Mouse (Mus musculus) limb, embryonic 12.5 days (tissue): Measurements from ENCODE around the gene Ptpn13. TPM values are rescaled to one million over a fixed set of nuclear protein-coding genes. Genes with fewer than 3 reads are reported as not detected.

Experiments
- ATAC-seq: fragments of 200-750 bp; cut with Nextera tagmentation; 2 replicates; pipeline ENCODE4 v1.8.0; 2017; ENCODE audit warnings: low read depth, moderate TSS enrichment; ENCODE audit not compliant: insufficient number of reproducible peaks, insufficient read depth, low FRiP score, low TSS enrichment
- H3K27ac ChIP-seq: fragments of 300-500 bp; sonication (generic); 2 replicates; pipeline ENCODE4 v1.5.1; 2016; ENCODE audit warnings: mild to moderate bottlenecking, moderate library complexity
- H3K27me3 ChIP-seq: fragments of 300-500 bp; sonication (generic); 2 replicates; pipeline ENCODE4 v1.6.1; 2016; ENCODE audit warnings: mild to moderate bottlenecking, moderate library complexity
- H3K36me3 ChIP-seq: fragments of 300-500 bp; sonication (generic); 2 replicates; pipeline ENCODE4 v1.6.1; 2016; ENCODE audit warnings: mild to moderate bottlenecking, moderate library complexity
- H3K4me1 ChIP-seq: fragments of 300-500 bp; sonication (generic); replicated peaks from 2 replicates; pipeline ENCODE4 v1.6.1; 2016
- H3K4me2 ChIP-seq: fragments of 300-500 bp; sonication (generic); 2 replicates; pipeline ENCODE4 v1.6.1; 2016; ENCODE audit warnings: mild to moderate bottlenecking, moderate library complexity
- H3K4me3 ChIP-seq: fragments of 300-500 bp; sonication (generic); replicated peaks from 2 replicates; pipeline ENCODE4 v1.5.1; 2016; ENCODE audit warnings: mild to moderate bottlenecking
- H3K9ac ChIP-seq: fragments of 300-500 bp; sonication (generic); replicated peaks from 2 replicates; pipeline ENCODE4 v1.6.1; 2016; ENCODE audit warnings: mild to moderate bottlenecking, moderate library complexity
- H3K9me3 ChIP-seq: fragments of 300-500 bp; sonication (generic); 2 replicates; pipeline ENCODE4 v1.6.1; 2016; ENCODE audit warnings: mild to moderate bottlenecking, moderate library complexity
- WGBS: fragments of 180-500 bp; shearing (Covaris S2); methylation state at CpG from one replicate; pipeline ENCODE4 v1.1.7; 2016; 5-methylcytosine and 5-hydroxymethylcytosine counted together
- polyA plus RNA-seq: library from polyadenylated mRNA; unstranded; fragments of >200 nt; fragmentation: Nextera tagmentation; extraction: Ambion mirVana; gene quantifications from 2 replicates; pipeline ENCODE4 v1.2.1, GENCODE M21; 2016

Gene Ptpn13
- polyA plus RNA-seq, 1 experiment from 2014 or later: 13.2 TPM

DNA sequence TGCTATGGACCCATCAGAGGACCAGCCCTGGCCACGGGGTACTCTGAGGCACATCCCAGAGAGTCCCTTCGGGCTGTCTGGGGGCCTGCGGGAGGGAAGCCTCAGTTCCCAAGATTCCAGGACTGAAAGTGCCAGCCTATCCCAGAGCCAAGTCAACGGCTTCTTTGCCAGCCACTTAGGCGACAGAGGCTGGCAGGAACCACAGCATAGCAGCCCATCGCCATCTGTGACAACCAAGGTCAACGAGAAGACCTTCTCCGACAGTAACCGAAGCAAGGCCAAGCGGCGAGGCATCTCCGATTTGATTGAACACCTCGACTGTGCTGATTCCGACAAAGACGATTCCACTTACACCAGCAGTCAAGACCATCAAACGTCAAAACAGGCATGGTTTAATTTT lies 129.8 kb downstream of the Ptpn13 start:
- peaks cover 29% of the 10 kb centered on the region; the same call in 1 of the 2 replicates for H3K36me3 ChIP-seq
- ATAC-seq: no peak
- 93% methylated on average over 16 of the region's 16 CpGs for WGBS
- H3K9ac ChIP-seq: no peak overlapping the region
- H3K4me3 ChIP-seq: no peak overlapping the region
- no peak overlapping the region for H3K27ac ChIP-seq
- H3K27me3 ChIP-seq: no peaks in the 10 kb centered on the region
- H3K4me2 ChIP-seq: no peak overlapping the region
- no peaks in the 10 kb centered on the region for H3K9me3 ChIP-seq
- H3K4me1 ChIP-seq: no peaks in the 10 kb centered on the region

- no peaks in the 10 kb centered on the region for H3K4me1 ChIP-seq
- H3K4me3 ChIP-seq: no peak overlapping the region
- H3K4me2 ChIP-seq: no peak overlapping the region
- 90% methylated on average over 9 of the region's 9 CpGs for WGBS
- no peak for ATAC-seq
- H3K9ac ChIP-seq: no peak overlapping the region
- no peaks in the 10 kb centered on the region for H3K27me3 ChIP-seq
- H3K27ac ChIP-seq: no peak overlapping the region
- peaks cover 42% of the 10 kb centered on the region for H3K36me3 ChIP-seq
- no peaks in the 10 kb centered on the region for H3K9me3 ChIP-seq
Observed at GRCm38 (mm10) chr5:103560546-103560945, 135.6 kb downstream of the Ptpn13 start.

- H3K4me3 ChIP-seq: no peak overlapping the region
- no peak overlapping the region for H3K9ac ChIP-seq
- H3K4me1 ChIP-seq: no peaks in the 10 kb centered on the region
- H3K36me3 ChIP-seq: peaks cover 13% of the 10 kb centered on the region; the same call in 1 of the 2 replicates
- H3K27ac ChIP-seq: no peak overlapping the region
- no peak for ATAC-seq
- H3K27me3 ChIP-seq: no peaks in the 10 kb centered on the region
- no peaks in the 10 kb centered on the region for H3K9me3 ChIP-seq
- 88% methylated on average over 4 of the region's 4 CpGs for WGBS
- no peak overlapping the region for H3K4me2 ChIP-seq
Observed at GRCm38 (mm10) chr5:103568034-103568433, 143.0 kb downstream of the Ptpn13 start.

GRCm38 (mm10) chr5:103569446-103569845 lies 144.5 kb downstream of the Ptpn13 start:
- H3K9me3 ChIP-seq: no peaks in the 10 kb centered on the region
- 87% methylated on average over 9 of the region's 9 CpGs for WGBS
- H3K36me3 ChIP-seq: peaks cover 16% of the 10 kb centered on the region; the same call in 1 of the 2 replicates
- no peaks in the 10 kb centered on the region for H3K4me1 ChIP-seq
- H3K27ac ChIP-seq: no peak overlapping the region
- no peak overlapping the region for H3K4me3 ChIP-seq
- H3K4me2 ChIP-seq: no peak overlapping the region
- no peak overlapping the region for H3K9ac ChIP-seq
- no peak for ATAC-seq
- no peaks in the 10 kb centered on the region for H3K27me3 ChIP-seq

DNA sequence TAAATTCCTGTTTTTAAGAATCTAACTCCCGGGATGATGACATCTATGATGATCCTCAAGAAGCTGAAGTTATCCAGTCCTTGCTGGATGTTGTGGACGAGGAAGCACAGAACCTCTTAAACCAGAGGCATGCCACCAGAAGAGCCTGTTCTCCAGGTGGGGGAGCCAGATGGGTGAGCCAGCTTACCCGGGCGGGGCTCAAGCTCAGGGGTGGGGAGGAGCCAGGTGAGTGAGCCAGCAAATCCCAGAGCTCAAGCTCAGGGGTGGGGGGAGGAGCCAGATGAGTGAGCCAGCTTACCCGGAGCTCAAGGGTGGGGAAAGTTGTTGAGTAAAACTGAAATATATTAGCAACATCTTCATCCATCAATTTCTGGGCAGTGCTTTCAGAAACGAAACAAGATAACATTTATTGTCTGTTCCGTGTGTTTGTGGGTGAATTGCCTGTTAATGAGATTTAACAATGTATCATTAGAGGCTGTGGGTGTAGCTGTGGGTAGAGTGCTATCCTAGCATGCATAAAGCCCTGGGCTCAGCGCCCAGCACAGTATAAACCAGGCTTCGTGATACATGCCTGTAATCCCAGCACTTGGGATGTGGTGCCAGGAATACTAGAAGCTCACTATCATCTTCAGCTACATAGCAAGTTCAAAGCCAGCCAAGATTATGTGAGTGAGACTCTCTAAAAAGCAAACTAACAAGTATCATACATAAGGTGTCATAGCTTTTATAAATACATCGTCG lies 154.9 kb downstream of the Ptpn13 start:
- Histone ChIP-seq H3K4me1 (no peaks in the 10 kb centered on the region), H3K27me3 (no peaks in the 10 kb centered on the region), H3K4me3 (no peak overlapping the region), H3K36me3 (peaks cover 17% of the 10 kb centered on the region), H3K9ac (no peak overlapping the region), H3K27ac (no peak overlapping the region), H3K9me3 (no peaks in the 10 kb centered on the region), H3K4me2 (no peak overlapping the region)
- 69% methylated on average over 11 of the region's 11 CpGs for WGBS
- ATAC-seq: no peak

DNA sequence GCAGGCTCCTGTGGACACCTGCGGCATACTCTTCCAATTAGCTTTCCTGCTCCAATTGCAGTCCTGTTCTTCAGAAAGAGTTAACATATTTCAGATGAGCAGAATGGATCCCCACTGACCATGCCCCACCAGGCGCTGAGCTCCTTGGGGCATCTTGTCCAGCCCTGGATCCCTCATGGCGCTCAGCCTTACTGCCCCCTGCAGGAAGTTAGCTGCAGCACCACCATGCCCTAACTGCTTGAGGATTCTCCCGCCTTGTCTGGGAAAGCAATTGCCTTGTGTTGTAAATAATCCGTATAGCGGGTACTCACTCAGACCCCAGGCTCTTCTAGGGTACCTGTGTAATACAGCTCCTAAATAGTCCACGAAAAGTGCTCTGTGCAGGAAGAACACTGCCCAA lies 162.2 kb downstream of the Ptpn13 start:
- Histone ChIP-seq H3K36me3 (0 out of 2 replicates have a peak, but pooled peaks cover 11% of the 10 kb centered on the region), H3K9ac (no peak overlapping the region), H3K4me2 (no peak overlapping the region), H3K4me1 (no peaks in the 10 kb centered on the region), H3K9me3 (no peaks in the 10 kb centered on the region), H3K27ac (no peak overlapping the region), H3K4me3 (no peak overlapping the region), H3K27me3 (no peaks in the 10 kb centered on the region)
- WGBS: 71% methylated on average over 7 of the region's 7 CpGs
- ATAC-seq: no peak

DNA sequence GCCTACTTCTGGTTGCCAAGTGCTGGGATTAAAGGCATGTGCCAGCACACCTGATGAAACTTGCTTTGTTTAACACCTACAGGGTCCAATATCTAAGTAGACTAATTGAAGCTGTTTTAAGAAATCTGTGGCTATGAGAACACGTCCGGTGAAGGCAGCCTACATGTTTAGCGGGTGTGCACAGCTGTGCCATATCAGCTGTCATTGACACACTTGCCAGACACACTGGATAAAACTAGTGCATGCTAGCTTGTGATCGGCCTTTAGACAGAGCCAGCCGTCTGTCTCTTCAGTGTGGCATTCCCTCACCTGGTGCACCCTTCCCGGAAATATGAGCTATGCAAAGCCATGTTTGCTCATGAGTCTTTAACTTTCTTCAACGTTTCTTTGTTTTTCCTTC lies 166.9 kb downstream of the Ptpn13 start:
- WGBS: 83% methylated on average over 7 of the region's 7 CpGs
- no peak overlapping the region for H3K27ac ChIP-seq
- H3K9ac ChIP-seq: no peak overlapping the region
- H3K4me1 ChIP-seq: peaks cover 12% of the 10 kb centered on the region
- no peaks in the 10 kb centered on the region for H3K9me3 ChIP-seq
- H3K4me2 ChIP-seq: no peak overlapping the region
- H3K4me3 ChIP-seq: no peak overlapping the region
- ATAC-seq: no peak
- 0 out of 2 replicates have a peak, but pooled peaks cover 11% of the 10 kb centered on the region for H3K36me3 ChIP-seq
- H3K27me3 ChIP-seq: no peaks in the 10 kb centered on the region

DNA sequence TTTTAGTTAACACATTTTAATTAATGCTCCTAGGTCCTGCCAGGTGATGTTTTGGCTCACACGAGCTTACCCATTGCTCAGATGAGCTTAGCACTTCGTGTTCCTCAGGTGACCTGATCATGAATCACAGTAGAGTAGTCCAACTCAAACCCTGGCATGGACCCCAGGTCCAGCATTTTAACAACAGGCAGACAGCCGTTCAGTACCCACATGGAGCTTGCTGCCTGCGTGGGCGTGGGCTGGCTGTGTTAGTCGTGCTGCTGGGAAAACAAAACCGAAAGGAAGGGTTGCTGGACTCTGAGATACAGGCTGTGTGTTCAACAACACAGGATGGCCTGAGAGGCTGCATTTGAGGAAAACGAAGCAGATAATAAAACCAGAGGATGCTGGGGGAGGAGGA lies 167.7 kb downstream of the Ptpn13 start:
- H3K27ac ChIP-seq: no peak overlapping the region
- no peaks in the 10 kb centered on the region for H3K9me3 ChIP-seq
- no peaks in the 10 kb centered on the region for H3K27me3 ChIP-seq
- no peak for ATAC-seq
- no peak overlapping the region for H3K9ac ChIP-seq
- H3K36me3 ChIP-seq: 0 out of 2 replicates have a peak, but pooled peaks cover 9% of the 10 kb centered on the region
- H3K4me3 ChIP-seq: no peak overlapping the region
- WGBS: 84% methylated on average over 8 of the region's 8 CpGs
- H3K4me1 ChIP-seq: peaks cover 12% of the 10 kb centered on the region
- H3K4me2 ChIP-seq: no peak overlapping the region

DNA sequence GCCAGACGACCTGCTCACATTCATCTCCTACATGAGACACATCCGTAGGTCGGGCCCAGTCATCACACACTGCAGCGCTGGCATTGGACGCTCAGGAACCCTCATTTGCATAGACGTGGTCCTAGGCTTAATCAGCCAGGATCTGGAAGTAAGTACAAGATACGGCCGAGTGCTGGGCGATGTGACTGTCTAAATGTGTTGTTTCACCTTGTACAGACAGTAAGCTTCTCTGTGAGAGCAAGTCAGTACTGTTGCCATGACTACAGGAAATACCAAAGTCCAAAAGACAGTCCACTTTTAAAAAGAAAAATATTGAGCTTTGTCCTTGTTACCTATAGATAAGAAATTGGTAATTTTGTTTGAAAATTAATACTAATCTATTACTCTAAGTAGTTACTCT lies 168.6 kb downstream of the Ptpn13 start:
- Histone ChIP-seq H3K4me2 (no peak overlapping the region), H3K9ac (no peak overlapping the region), H3K27ac (no peak overlapping the region), H3K36me3 (peaks cover 3% of the 10 kb centered on the region; the same call in 1 of the 2 replicates), H3K9me3 (no peaks in the 10 kb centered on the region), H3K27me3 (no peaks in the 10 kb centered on the region), H3K4me1 (peaks cover 12% of the 10 kb centered on the region), H3K4me3 (no peak overlapping the region)
- ATAC-seq: no peak
- WGBS: 81% methylated on average over 9 of the region's 9 CpGs

DNA sequence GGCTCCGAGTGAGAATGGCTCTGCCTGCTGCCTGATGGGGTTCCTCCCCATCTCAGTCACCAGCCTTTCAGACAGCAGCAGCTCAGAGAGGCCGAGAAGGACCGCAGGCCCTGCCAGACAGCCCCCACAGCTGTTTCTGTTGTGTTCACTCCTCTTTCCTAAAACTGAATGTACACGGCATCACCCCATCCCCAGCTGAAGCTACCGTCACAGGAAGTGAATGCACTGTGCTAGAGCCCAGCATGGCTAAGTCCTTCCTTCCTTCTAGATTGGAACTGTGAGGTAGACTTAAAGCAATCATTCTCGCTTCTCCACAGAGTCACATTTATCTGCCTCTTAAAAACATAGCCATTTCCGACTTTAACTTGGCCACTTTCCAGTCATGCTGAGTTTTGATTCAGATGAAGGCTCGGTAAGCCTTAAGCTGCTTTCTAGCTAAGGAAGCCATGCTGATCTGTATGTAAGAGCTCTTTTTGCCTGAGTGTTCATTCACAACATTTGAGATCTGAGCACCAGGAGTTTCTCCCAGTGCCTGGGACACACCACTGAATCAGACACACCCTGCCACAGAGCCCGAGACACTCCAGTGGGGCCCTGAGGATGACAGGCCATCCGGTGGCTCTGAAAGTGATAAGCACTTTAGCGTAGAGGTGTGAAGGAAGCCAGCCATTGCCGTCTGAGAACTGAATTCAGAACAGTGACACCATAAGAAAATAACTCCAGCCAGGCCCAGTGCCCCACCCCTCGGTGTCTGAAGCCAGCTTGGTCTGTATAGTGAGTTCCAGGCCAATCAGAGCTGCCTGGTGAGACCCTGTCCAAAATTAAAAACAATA lies 170.6 kb downstream of the Ptpn13 start:
- peaks cover 3% of the 10 kb centered on the region; the same call in 1 of the 2 replicates for H3K36me3 ChIP-seq
- H3K27me3 ChIP-seq: no peaks in the 10 kb centered on the region
- no peak overlapping the region for H3K4me2 ChIP-seq
- 62% methylated on average over 13 of the region's 13 CpGs for WGBS
- H3K4me3 ChIP-seq: no peak overlapping the region
- H3K9me3 ChIP-seq: no peaks in the 10 kb centered on the region
- ATAC-seq: no peak
- H3K9ac ChIP-seq: no peak overlapping the region
- H3K4me1 ChIP-seq: peaks cover 17% of the 10 kb centered on the region
- peak overlapping the region; percentile 29; the same call in 1 of the 2 replicates for H3K27ac ChIP-seq

DNA sequence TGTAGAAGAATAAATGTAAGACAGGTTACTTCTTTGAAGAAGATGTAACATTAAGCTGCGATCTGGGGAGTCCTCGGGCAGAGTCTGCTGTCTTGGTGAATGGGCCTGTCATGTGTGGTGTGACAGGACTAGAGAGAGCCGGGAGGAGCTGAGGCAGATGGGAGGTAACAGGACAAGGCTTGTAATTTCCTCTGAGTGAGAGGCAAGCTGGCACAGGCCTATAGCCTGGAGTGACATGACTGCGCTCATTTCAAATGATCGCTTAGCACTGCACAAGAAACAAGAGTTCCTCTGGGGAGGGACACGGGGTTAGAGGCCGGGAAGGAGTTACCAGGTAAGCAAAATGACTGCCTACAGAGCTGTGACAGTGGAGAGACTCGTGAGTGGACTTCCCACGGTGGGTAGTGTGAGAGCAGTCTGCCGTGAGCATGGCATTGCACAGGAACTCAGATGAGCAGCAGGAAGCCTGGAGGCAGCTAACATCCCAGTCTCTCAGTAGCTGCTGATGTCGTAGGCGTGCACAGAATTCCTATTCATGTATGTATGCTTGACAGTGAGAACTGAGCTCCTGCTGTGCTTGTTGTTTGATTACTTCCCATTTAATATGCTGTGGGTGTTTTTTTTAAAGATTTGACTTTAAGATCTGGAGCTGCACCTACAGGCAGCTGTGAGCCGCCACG lies 171.6 kb downstream of the Ptpn13 start:
- peak; percentile 41; the same call in 1 of the 2 replicates for ATAC-seq
- Histone ChIP-seq H3K4me2 (no peak overlapping the region), H3K9ac (no peak overlapping the region), H3K4me3 (no peak overlapping the region), H3K9me3 (no peaks in the 10 kb centered on the region), H3K27me3 (no peaks in the 10 kb centered on the region), H3K36me3 (peaks cover 3% of the 10 kb centered on the region; the same call in 1 of the 2 replicates), H3K27ac (0 out of 2 replicates have a peak overlapping the region, but pooled peaks have one; percentile 12), H3K4me1 (peaks cover 17% of the 10 kb centered on the region)
- 71% methylated on average over 14 of the region's 14 CpGs for WGBS
